In genomic region chr5:20701483-20702421, GRCm38 (mm10) we compare ENCODE assay signal across 1 mouse cellular context.
TF ChIP-seq lines count a peak whose summit lies in the region.

No protein-coding gene starts in this region.

TF ChIP-seq in CH12.LX, 34 proteins besides CTCF, POLR2A, EP300 and RAD21 (continued from another document):
- TF ChIP-seq MYC (IDR thresholded peaks at IDR 0.05; ENCODE audit: low read depth, low read length) (0 out of 2 replicates have a peak, but pooled peaks have one; percentile 11), MAZ (IDR thresholded peaks at IDR 0.05; ENCODE audit: low read depth, low read length) (no peak), NRF1 (IDR thresholded peaks at IDR 0.05; ENCODE audit: low read depth, low read length) (no peak), TCF12 (IDR thresholded peaks at IDR 0.05; ENCODE audit: low read depth, low read length) (peak; percentile 76; the same call in 1 of the 2 replicates), USF2 (conservative IDR thresholded peaks at IDR 0.05; ENCODE audit: low read depth, low read length) (no peak), TBP (conservative IDR thresholded peaks at IDR 0.05; ENCODE audit: low read depth, low read length) (peak; percentile 51; the same call in 1 of the 2 replicates), SIN3A (IDR thresholded peaks at IDR 0.05; ENCODE audit: low read length) (0 out of 2 replicates have a peak, but pooled peaks have one; percentile 7), ETS1 (conservative IDR thresholded peaks at IDR 0.05; ENCODE audit: low read depth, low read length) (no peak), MAX (IDR thresholded peaks at IDR 0.05; ENCODE audit: low read length) (peak; percentile 22; the same call in 1 of the 2 replicates), UBTF (IDR thresholded peaks at IDR 0.05; ENCODE audit: low read depth, low read length) (peak; percentile 96), CHD2 (IDR thresholded peaks at IDR 0.05; ENCODE audit: low read length) (no peak), RCOR1 (conservative IDR thresholded peaks at IDR 0.05; ENCODE audit: low read depth, low read length) (no peak), MXI1 (IDR thresholded peaks at IDR 0.05; ENCODE audit: low read depth, low read length) (no peak; the same call in 1 of the 2 replicates), NELFE (IDR thresholded peaks at IDR 0.05; ENCODE audit: low read depth, low read length) (peak; percentile 79), MAFK (IDR thresholded peaks at IDR 0.05; ENCODE audit: insufficient replicate concordance, low read length) (no peak), IRF4 (IDR thresholded peaks at IDR 0.05; ENCODE audit: low read depth, low read length) (no peak; the same call in 1 of the 2 replicates), ZKSCAN1 (IDR thresholded peaks at IDR 0.05; ENCODE audit: borderline replicate concordance, low read depth, low read length) (no peak)
